Mouse (Mus musculus) embryonic facial prominence, embryonic 14.5 days (tissue): ENCODE measurements at regions not wholly inside any gene's neighbourhood (a gene's known extent, or its start where the extent isn't known, plus 50 kb on each side); places are given as distances from the start of the nearest gene placed in this dataset.
A peak's percentile ranks its signal among the peaks of the same experiment; 100 is the strongest.

Experiments
- ATAC-seq: fragments of 200-750 bp; cut with Nextera tagmentation; 2 replicates; pipeline ENCODE4 v1.8.0; 2017; ENCODE audit warnings: low read depth, moderate number of reproducible peaks, moderate TSS enrichment
- DNase-seq: peaks from one replicate; pipeline ENCODE4 v3.0.0-alpha.2; 2015; ENCODE audit warnings: low spot score
- H3K27ac ChIP-seq: fragments of 300-500 bp; sonication (generic); replicated peaks from 2 replicates; pipeline ENCODE4 v1.5.1; 2014; ENCODE audit warnings: low read depth, mild to moderate bottlenecking, low read length, moderate library complexity
- H3K27me3 ChIP-seq: fragments of 300-500 bp; sonication (generic); replicated peaks from 2 replicates; pipeline ENCODE4 v1.6.1; 2014; ENCODE audit warnings: low read length; ENCODE audit not compliant: control insufficient read depth, insufficient read depth
- H3K36me3 ChIP-seq: fragments of 300-500 bp; sonication (generic); 2 replicates; pipeline ENCODE4 v1.6.1; 2014; ENCODE audit warnings: low read length, mixed read lengths; ENCODE audit not compliant: control insufficient read depth, insufficient read depth
- H3K4me1 ChIP-seq: fragments of 300-500 bp; sonication (generic); 2 replicates; pipeline ENCODE4 v1.6.1; 2014; ENCODE audit warnings: antibody characterized with exemption, low read length; ENCODE audit not compliant: control insufficient read depth, insufficient read depth
- H3K4me2 ChIP-seq: fragments of 300-500 bp; sonication (generic); 2 replicates; pipeline ENCODE4 v1.6.1; 2014; ENCODE audit warnings: low read depth, mild to moderate bottlenecking, low read length, moderate library complexity, mixed read lengths
- H3K4me3 ChIP-seq: fragments of 300-500 bp; sonication (generic); 2 replicates; pipeline ENCODE4 v1.5.1; 2014; ENCODE audit warnings: low read depth, mild to moderate bottlenecking, low read length
- H3K9ac ChIP-seq: fragments of 300-500 bp; sonication (generic); 2 replicates; pipeline ENCODE4 v1.6.1; 2014; ENCODE audit warnings: low read depth, mild to moderate bottlenecking, low read length, moderate library complexity, mixed read lengths
- H3K9me3 ChIP-seq: fragments of 300-500 bp; sonication (generic); 2 replicates; pipeline ENCODE4 v1.6.1; 2016; ENCODE audit warnings: low read length; ENCODE audit not compliant: control insufficient read depth
- WGBS: fragments of 180-500 bp; shearing (Covaris S2); extraction: QIAGEN DNeasy Blood & Tissue Kit; methylation state at CpG from one replicate; pipeline ENCODE4 v1.1.7; 2014; 5-methylcytosine and 5-hydroxymethylcytosine counted together

DNA sequence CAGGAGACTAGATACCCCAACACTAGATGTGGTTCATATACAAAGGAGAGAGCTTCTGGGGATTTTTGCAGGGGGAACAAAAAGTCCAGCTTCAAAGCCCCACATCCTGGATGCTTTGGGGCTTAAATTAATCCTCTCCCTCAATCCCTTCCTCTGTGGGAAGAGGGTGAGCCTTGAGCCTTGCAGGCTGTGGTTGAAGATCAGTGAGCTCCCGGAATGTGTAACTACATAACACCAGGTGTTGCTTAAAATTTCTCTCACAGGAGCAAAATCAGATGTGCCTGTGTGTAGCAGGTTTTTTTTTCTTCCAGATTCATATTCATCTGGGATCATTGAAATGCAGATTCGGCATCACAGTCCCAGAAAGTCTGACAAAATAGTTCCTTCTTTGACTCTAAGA, 146.1 kb downstream of the Pxdc1 start:
- DNase-seq: peak; percentile 17
- Histone ChIP-seq H3K4me2 (no peak overlapping the region), H3K4me3 (no peak overlapping the region), H3K9ac (no peak overlapping the region), H3K36me3 (no peaks in the 10 kb centered on the region), H3K9me3 (no peaks in the 10 kb centered on the region), H3K27me3 (no peaks in the 10 kb centered on the region), H3K4me1 (no peaks in the 10 kb centered on the region), H3K27ac (no peak overlapping the region)
- peak; percentile 30; the same call in 1 of the 2 replicates for ATAC-seq
- WGBS: 50% methylated on average over 2 of the region's 2 CpGs

DNA sequence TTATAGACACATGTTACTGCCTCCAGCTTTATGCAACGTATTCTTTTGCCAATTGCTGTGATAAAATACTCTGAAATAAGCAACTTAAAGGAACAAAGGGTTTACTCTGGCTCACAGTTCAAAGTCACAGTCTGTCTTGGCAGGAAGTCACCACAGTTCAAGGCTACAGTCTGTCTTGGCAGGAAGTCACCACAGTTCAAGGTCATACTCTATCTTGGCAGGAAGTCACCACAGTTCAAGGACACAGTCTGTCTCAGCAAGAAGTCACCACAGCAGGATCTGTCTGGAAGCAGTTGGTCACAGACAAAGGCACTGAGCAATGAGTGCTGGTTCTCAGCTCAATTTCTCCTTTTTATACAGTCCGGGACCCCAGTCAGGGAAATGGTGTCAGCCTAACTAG, 147.4 kb downstream of the Pxdc1 start:
- ATAC-seq (no peak), DNase-seq (no peak)
- Histone ChIP-seq H3K9ac (no peak overlapping the region), H3K36me3 (no peaks in the 10 kb centered on the region), H3K4me3 (no peak overlapping the region), H3K4me2 (no peak overlapping the region), H3K27me3 (no peaks in the 10 kb centered on the region), H3K9me3 (no peaks in the 10 kb centered on the region), H3K4me1 (no peaks in the 10 kb centered on the region), H3K27ac (no peak overlapping the region)
- 78% methylated on average over 2 of the region's 2 CpGs for WGBS

DNA sequence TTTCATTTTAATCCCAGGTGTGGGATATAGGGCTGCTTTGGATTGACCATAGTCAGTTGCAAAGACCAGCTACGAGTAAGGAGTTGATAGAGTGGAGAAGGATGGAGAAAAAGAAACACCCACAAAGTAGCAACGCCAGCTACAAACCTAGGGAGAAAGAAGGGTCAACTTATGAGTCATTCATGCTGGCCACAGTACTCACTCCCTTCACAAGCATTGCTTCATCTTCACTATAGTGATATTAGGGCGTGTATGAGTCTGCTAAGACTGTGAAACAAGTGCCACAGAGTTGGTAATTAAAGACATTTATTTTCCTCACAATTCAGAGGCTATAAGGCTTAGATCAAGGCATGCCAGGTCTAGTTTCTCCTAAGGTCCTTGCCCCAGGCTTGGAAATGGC, 148.4 kb downstream of the Pxdc1 start:
- DNase-seq (no peak), ATAC-seq (no peak)
- Histone ChIP-seq H3K9me3 (no peaks in the 10 kb centered on the region), H3K27ac (no peak overlapping the region), H3K4me1 (no peaks in the 10 kb centered on the region), H3K4me3 (no peak overlapping the region), H3K27me3 (no peaks in the 10 kb centered on the region), H3K9ac (no peak overlapping the region), H3K36me3 (no peaks in the 10 kb centered on the region), H3K4me2 (no peak overlapping the region)
- WGBS: 82% methylated on average over 3 of the region's 3 CpGs

DNA sequence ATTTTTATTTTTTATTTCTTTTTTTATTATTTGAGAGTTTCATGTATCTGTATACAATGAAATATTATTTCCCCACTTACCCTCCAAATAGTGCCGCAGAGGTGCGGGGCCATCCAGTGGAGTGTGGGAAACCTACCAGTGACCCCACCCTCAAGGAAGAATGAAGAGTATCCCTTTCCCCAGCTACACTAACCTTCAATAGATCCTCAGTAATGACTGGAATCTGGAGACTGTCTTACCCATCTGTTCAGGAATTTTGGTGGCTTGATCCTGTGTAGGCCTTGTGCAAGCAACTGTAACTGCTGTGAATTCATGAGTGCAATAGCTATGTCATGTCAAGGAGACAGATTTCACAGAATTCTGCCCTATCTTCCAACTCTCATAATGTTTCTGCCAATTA, 153.9 kb upstream of the Slc22a23 start:
- ATAC-seq: no peak
- no peak for DNase-seq
- no peak overlapping the region for H3K9ac ChIP-seq
- H3K4me3 ChIP-seq: no peak overlapping the region
- H3K9me3 ChIP-seq: no peaks in the 10 kb centered on the region
- no peaks in the 10 kb centered on the region for H3K36me3 ChIP-seq
- no peak overlapping the region for H3K27ac ChIP-seq
- no peaks in the 10 kb centered on the region for H3K4me1 ChIP-seq
- no peak overlapping the region for H3K4me2 ChIP-seq
- WGBS: 87% methylated on average over 2 of the region's 2 CpGs
- H3K27me3 ChIP-seq: no peaks in the 10 kb centered on the region

DNA sequence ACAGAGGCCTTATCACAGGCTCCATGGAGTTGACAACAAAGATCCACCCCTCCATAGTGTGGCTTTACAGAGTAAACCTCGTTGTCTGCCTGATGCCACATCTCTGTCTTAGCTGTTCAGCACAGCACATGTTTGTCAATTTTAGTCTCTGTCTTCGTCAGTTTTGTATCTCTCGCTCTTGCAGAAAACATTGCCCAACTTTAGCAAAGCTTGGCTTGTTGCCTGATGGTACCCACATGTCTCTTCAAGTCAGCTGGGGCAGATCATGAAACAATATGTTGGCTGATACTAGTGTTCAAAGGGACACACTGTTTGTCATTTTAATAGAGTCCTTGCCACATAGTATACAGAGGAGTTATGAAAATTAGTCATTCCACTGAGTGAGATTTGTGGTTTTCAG, 152.7 kb upstream of the Slc22a23 start:
- whole genome bisulfite sequencing: 88% methylated on average over 3 of the region's 3 CpGs
- Histone ChIP-seq H3K4me3 (no peak overlapping the region), H3K9me3 (no peaks in the 10 kb centered on the region), H3K36me3 (no peaks in the 10 kb centered on the region), H3K27me3 (no peaks in the 10 kb centered on the region), H3K4me2 (no peak overlapping the region), H3K9ac (no peak overlapping the region), H3K27ac (no peak overlapping the region), H3K4me1 (no peaks in the 10 kb centered on the region)
- ATAC-seq: no peak
- no peak for DNase-seq

DNA sequence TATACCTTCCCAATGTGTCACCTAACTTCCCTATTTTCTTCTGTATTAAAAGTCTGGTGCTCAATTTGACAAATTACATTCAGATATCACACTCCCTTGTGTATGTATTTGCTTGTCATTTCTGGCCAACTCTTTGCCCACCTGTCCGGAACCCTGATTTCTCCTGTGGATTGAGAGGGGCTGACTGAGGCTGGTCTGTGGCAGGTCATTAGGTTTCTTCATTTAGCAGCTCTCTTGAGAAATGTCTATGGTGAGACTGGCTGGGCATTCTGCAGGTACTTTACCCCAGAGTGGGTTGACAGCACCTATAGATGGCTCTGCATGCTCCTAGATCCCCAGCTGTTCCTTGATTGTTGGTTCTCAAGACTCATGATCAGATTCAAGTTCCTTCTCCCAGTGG, 139.8 kb upstream of the Slc22a23 start:
- Histone ChIP-seq H3K4me2 (no peak overlapping the region), H3K4me3 (no peak overlapping the region), H3K27ac (no peak overlapping the region), H3K4me1 (no peaks in the 10 kb centered on the region), H3K36me3 (no peaks in the 10 kb centered on the region), H3K9ac (no peak overlapping the region), H3K9me3 (no peaks in the 10 kb centered on the region), H3K27me3 (no peaks in the 10 kb centered on the region)
- 92% methylated on average over 1 of the region's 1 CpGs for WGBS
- no peak for ATAC-seq
- DNase-seq: no peak

DNA sequence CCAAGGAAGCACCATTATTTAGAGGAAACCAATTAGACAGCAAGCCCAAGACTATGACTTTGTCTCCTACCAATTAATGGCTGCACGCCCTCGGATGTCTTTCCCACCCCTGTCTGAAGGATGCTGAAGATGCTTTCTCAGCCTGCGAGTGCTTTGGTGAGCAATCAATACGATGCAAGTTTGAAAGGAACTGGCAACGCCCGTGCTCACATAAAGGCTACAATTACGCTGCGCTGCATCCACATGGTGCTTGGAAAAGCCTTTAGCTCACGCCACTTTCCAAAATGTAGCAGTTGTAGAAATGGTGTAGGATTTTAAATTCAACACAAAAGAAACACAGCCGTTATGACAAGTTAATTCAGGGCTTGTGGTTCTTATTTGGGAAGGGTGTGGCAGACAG, 136.5 kb upstream of the Slc22a23 start:
- DNase-seq (no peak), ATAC-seq (no peak)
- Histone ChIP-seq H3K4me2 (no peak overlapping the region), H3K36me3 (no peaks in the 10 kb centered on the region), H3K9ac (no peak overlapping the region), H3K4me1 (no peaks in the 10 kb centered on the region), H3K27ac (no peak overlapping the region), H3K9me3 (no peaks in the 10 kb centered on the region), H3K27me3 (no peaks in the 10 kb centered on the region), H3K4me3 (no peak overlapping the region)
- WGBS: 83% methylated on average over 10 of the region's 10 CpGs

DNA sequence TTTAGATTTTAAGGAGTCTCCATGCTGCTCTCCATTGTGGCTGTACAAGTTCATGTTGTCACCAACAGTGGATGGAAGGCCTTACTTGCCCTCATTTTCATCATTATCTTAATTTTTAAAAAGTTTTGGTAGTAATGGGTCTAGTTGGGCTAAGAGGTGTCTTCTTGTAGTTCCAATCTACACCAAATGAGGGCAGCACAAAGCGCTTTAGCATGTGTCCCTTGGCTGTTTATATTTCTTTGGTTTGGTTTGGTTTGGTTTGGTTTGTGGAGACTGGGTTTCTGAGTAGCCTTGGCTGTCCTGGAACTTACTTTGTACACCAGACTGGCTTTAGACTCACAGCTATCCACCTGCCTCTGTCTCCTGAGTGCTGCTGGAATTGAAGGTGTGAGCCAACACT, 125.4 kb upstream of the Slc22a23 start:
- Histone ChIP-seq H3K4me1 (peaks cover 17% of the 10 kb centered on the region), H3K4me2 (no peak overlapping the region), H3K27ac (no peak overlapping the region), H3K27me3 (no peaks in the 10 kb centered on the region), H3K9me3 (no peaks in the 10 kb centered on the region), H3K36me3 (no peaks in the 10 kb centered on the region), H3K9ac (no peak overlapping the region), H3K4me3 (no peak overlapping the region)
- 82% methylated on average over 1 of the region's 1 CpGs for WGBS
- DNase-seq: no peak
- no peak for ATAC-seq

DNA sequence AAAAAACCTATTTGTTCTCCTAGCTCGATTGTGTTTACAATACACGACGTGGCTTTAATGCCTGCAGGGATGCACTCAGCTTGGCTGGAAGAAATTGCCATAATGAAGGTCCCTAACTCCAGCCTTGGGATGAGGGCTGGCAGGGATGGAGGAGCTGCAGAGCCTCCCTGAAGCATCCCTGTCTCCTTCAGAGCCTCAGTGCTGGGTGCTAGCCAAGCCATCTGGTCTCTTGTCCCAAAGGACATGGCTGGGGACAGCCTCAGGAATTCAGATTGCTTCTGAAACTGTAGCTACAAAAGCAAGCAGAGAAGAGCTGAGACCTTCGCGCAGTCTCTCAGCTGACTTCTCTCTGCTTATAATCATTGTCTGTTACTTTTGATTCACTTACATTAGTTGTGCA, 124.6 kb upstream of the Slc22a23 start:
- H3K27me3 ChIP-seq: no peaks in the 10 kb centered on the region
- no peaks in the 10 kb centered on the region for H3K9me3 ChIP-seq
- no peak overlapping the region for H3K27ac ChIP-seq
- ATAC-seq: no peak
- peak; percentile 56 for DNase-seq
- peaks cover 17% of the 10 kb centered on the region for H3K4me1 ChIP-seq
- no peak overlapping the region for H3K4me3 ChIP-seq
- no peak overlapping the region for H3K4me2 ChIP-seq
- no peak overlapping the region for H3K9ac ChIP-seq
- no peaks in the 10 kb centered on the region for H3K36me3 ChIP-seq
- WGBS: 58% methylated on average over 5 of the region's 5 CpGs
